Mouse (Mus musculus): ENCODE data around the gene Pdgfra.

DNA sequence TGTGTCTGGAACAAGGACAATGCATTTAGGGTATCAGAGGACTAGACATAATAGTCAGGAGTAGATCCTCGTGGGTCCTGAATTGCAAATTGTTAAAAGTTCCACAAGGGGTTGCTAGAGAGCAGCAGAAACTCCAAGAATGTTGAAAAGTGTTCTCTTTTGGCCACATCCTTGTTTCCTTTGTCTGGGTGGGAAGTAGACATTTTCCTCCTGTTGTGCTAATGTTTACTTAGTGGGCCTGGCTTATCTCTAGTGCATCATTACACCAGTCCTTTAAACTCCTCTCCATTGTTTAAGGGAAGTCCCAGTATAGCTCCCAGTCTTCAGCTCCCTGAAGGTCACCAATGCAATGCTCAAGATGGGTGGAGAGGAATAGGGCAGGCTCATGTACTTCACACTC, 57.9 kb downstream of the Pdgfra start:
- TF ChIP-seq POLR2A (IDR thresholded peaks at IDR 0.05; ENCODE audit: borderline replicate concordance, low read depth, low read length) = no peak
- TF ChIP-seq CTCF (IDR thresholded peaks at IDR 0.05; ENCODE audit: low read depth, low read length) = no peak

Data from bone marrow macrophage, adult 2 months (primary cell).